Mouse (Mus musculus): ENCODE measurements around the gene Gm21767. TPM values are rescaled to one million over a fixed set of nuclear protein-coding genes. Genes with fewer than 3 reads are reported as not detected.

Gm21767 gene
- polyA plus RNA-seq (2017; shearing (Covaris generic)), result not detected

DNA sequence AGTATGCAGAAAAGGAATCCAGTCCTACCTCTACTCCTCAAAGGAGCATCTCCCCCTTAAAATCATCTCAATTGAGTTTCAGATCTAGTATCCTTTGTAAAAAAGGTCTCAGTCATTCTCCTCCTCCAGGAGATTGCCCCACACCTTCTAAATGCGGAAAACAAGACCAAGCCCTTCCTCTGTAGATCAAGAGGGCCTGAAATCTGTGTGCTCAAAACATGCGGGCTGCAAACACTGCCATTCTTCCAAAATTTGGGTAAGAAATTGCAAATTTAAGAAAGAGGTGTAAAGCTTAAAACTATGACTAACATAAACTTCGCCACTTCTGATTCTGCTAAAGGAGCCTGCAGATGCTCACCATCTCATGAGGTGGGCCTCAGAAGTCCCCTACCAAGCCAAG, at the start of gene Gm21767:
Gene Gm21767 (plus strand): TSS at position 301 of the 400 bp plus-strand sequence.

